Mouse (Mus musculus): ENCODE results near the gene Arnt.
"Not testable (repeated sequence)": the region's sequence is repeated elsewhere in the genome, so short reads cannot be mapped to it uniquely, and the experiment has no call there.

DNA sequence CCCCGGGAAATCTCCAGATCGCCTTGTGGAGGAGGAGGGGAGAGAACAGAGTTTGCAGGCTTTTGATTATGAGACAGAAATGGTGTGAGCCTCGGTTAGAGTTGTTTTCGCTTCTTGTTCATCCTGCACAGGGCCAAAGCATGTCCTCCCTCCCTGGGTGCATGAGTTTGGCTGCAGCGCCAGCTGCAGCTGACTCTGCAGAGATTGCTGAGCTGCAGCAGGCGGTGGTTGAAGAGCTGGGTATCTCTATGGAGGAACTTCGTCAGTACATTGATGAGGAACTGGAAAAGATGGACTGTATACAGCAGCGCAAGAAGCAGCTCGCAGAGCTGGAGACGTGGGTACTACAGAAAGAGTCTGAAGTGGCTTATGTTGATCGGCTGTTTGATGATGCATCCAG lies 5.8 kb upstream of the Arnt start:
- not testable (repeated sequence) for TF ChIP-seq CTCF, EP300 (IDR thresholded peaks at IDR 0.05)
